Mouse (Mus musculus): ENCODE data around the gene Gabarap. TPM values are rescaled to one million over a fixed set of nuclear protein-coding genes. Genes with fewer than 3 reads are reported as not detected.

The Gabarap gene
- polyA plus RNA-seq, 1 experiment from 2014 or later: 280 TPM

GRCm38 (mm10) chr11:69966006-69966859 lies 24.7 kb upstream of the Gabarap start:
- Histone ChIP-seq H3K9ac (ENCODE audit: low read depth, low read length) (no peak overlapping the region), H3K27ac (ENCODE audit: low read length) (no peak overlapping the region), H3K4me1 (ENCODE audit: control insufficient read depth, low read depth, low read length) (peaks cover 14% of the 10 kb centered on the region), H3K4me3 (ENCODE audit: low read depth, low read length) (peak overlapping the region; percentile 44), H3K9me3 (replicated peaks; ENCODE audit: control insufficient read depth, low read length) (no peaks in the 10 kb centered on the region), H3K27me3 (ENCODE audit: control insufficient read depth, insufficient read depth, low read depth, low read length) (peaks cover 62% of the 10 kb centered on the region), H3K4me2 (ENCODE audit: low read depth, low read length) (peak overlapping the region; percentile 59), H3K36me3 (ENCODE audit: control insufficient read depth, insufficient read depth) (peaks cover 4% of the 10 kb centered on the region; the same call in 1 of the 2 replicates)
- 1% methylated on average over 58 of the region's 59 CpGs for WGBS (ENCODE audit: insufficient replicate concordance)
- ATAC-seq (ENCODE audit: low read depth): peak; percentile 64

GRCm38 (mm10) chr11:69966860-69967517 lies 24.0 kb upstream of the Gabarap start:
- WGBS (ENCODE audit: insufficient replicate concordance): 29% methylated on average over 17 of the region's 17 CpGs
- peaks cover 14% of the 10 kb centered on the region for H3K4me1 ChIP-seq (ENCODE audit: control insufficient read depth, low read depth, low read length)
- H3K9me3 ChIP-seq (replicated peaks; ENCODE audit: control insufficient read depth, low read length): no peaks in the 10 kb centered on the region
- peak overlapping the region; percentile 44 for H3K4me3 ChIP-seq (ENCODE audit: low read depth, low read length)
- H3K27ac ChIP-seq (ENCODE audit: low read length): no peak overlapping the region
- peaks cover 58% of the 10 kb centered on the region for H3K27me3 ChIP-seq (ENCODE audit: control insufficient read depth, insufficient read depth, low read depth, low read length)
- peak overlapping the region; percentile 59 for H3K4me2 ChIP-seq (ENCODE audit: low read depth, low read length)
- peaks cover 4% of the 10 kb centered on the region; the same call in 1 of the 2 replicates for H3K36me3 ChIP-seq (ENCODE audit: control insufficient read depth, insufficient read depth)
- H3K9ac ChIP-seq (ENCODE audit: low read depth, low read length): no peak overlapping the region
- ATAC-seq (ENCODE audit: low read depth): no peak

- Histone ChIP-seq H3K9me3 (replicated peaks; ENCODE audit: control insufficient read depth, low read length) (no peaks in the 10 kb centered on the region), H3K4me1 (ENCODE audit: control insufficient read depth, low read depth, low read length) (peaks cover 14% of the 10 kb centered on the region), H3K27ac (ENCODE audit: low read length) (no peak overlapping the region), H3K27me3 (ENCODE audit: control insufficient read depth, insufficient read depth, low read depth, low read length) (peaks cover 41% of the 10 kb centered on the region), H3K9ac (ENCODE audit: low read depth, low read length) (no peak overlapping the region), H3K36me3 (ENCODE audit: control insufficient read depth, insufficient read depth) (peaks cover 7% of the 10 kb centered on the region), H3K4me2 (ENCODE audit: low read depth, low read length) (no peak overlapping the region), H3K4me3 (ENCODE audit: low read depth, low read length) (no peak overlapping the region)
- WGBS (ENCODE audit: insufficient replicate concordance): 63% methylated on average over 4 of the region's 4 CpGs
- ATAC-seq (ENCODE audit: low read depth): no peak
Measured at GRCm38 (mm10) chr11:69968793-69969192, 22.1 kb upstream of the Gabarap start.

GRCm38 (mm10) chr11:69970222-69970621 lies 20.7 kb upstream of the Gabarap start:
- no peak for ATAC-seq (ENCODE audit: low read depth)
- Histone ChIP-seq H3K9ac (ENCODE audit: low read depth, low read length) (no peak overlapping the region), H3K27ac (ENCODE audit: low read length) (no peak overlapping the region)

GRCm38 (mm10) chr11:69970775-69971174 lies 20.2 kb upstream of the Gabarap start:
- 59% methylated on average over 3 of the region's 3 CpGs for WGBS (ENCODE audit: insufficient replicate concordance)
- Histone ChIP-seq H3K36me3 (ENCODE audit: control insufficient read depth, insufficient read depth) (peaks cover 15% of the 10 kb centered on the region), H3K9me3 (replicated peaks; ENCODE audit: control insufficient read depth, low read length) (no peaks in the 10 kb centered on the region), H3K9ac (ENCODE audit: low read depth, low read length) (no peak overlapping the region), H3K4me3 (ENCODE audit: low read depth, low read length) (no peak overlapping the region), H3K4me2 (ENCODE audit: low read depth, low read length) (no peak overlapping the region), H3K27me3 (ENCODE audit: control insufficient read depth, insufficient read depth, low read depth, low read length) (peaks cover 21% of the 10 kb centered on the region), H3K27ac (ENCODE audit: low read length) (no peak overlapping the region), H3K4me1 (ENCODE audit: control insufficient read depth, low read depth, low read length) (peaks cover 10% of the 10 kb centered on the region)
- ATAC-seq (ENCODE audit: low read depth): no peak

More at GRCm38 (mm10) chr11:69970222-69970621, 20.7 kb upstream of the Gabarap start:
- no peaks in the 10 kb centered on the region for H3K9me3 ChIP-seq (replicated peaks; ENCODE audit: control insufficient read depth, low read length)
- H3K4me2 ChIP-seq (ENCODE audit: low read depth, low read length): no peak overlapping the region
- H3K4me3 ChIP-seq (ENCODE audit: low read depth, low read length): no peak overlapping the region
- peaks cover 27% of the 10 kb centered on the region for H3K27me3 ChIP-seq (ENCODE audit: control insufficient read depth, insufficient read depth, low read depth, low read length)
- 79% methylated on average over 6 of the region's 6 CpGs for WGBS (ENCODE audit: insufficient replicate concordance)
- peaks cover 13% of the 10 kb centered on the region for H3K4me1 ChIP-seq (ENCODE audit: control insufficient read depth, low read depth, low read length)
- peaks cover 12% of the 10 kb centered on the region for H3K36me3 ChIP-seq (ENCODE audit: control insufficient read depth, insufficient read depth)

- H3K9ac ChIP-seq (ENCODE audit: low read depth, low read length): no peak overlapping the region
- no peak for ATAC-seq (ENCODE audit: low read depth)
- no peak overlapping the region for H3K4me3 ChIP-seq (ENCODE audit: low read depth, low read length)
- H3K9me3 ChIP-seq (replicated peaks; ENCODE audit: control insufficient read depth, low read length): no peaks in the 10 kb centered on the region
- H3K27ac ChIP-seq (ENCODE audit: low read length): no peak overlapping the region
- WGBS (ENCODE audit: insufficient replicate concordance): 79% methylated on average over 2 of the region's 2 CpGs
- H3K4me2 ChIP-seq (ENCODE audit: low read depth, low read length): no peak overlapping the region
- peaks cover 13% of the 10 kb centered on the region for H3K36me3 ChIP-seq (ENCODE audit: control insufficient read depth, insufficient read depth)
- H3K27me3 ChIP-seq (ENCODE audit: control insufficient read depth, insufficient read depth, low read depth, low read length): no peaks in the 10 kb centered on the region
- H3K4me1 ChIP-seq (ENCODE audit: control insufficient read depth, low read depth, low read length): peaks cover 7% of the 10 kb centered on the region
Measured at GRCm38 (mm10) chr11:69974907-69975306, 16.0 kb upstream of the Gabarap start.

- Histone ChIP-seq H3K27ac (ENCODE audit: low read length) (no peak overlapping the region), H3K4me1 (ENCODE audit: control insufficient read depth, low read depth, low read length) (peaks cover 7% of the 10 kb centered on the region), H3K36me3 (ENCODE audit: control insufficient read depth, insufficient read depth) (peaks cover 13% of the 10 kb centered on the region), H3K4me2 (ENCODE audit: low read depth, low read length) (no peak overlapping the region), H3K4me3 (ENCODE audit: low read depth, low read length) (no peak overlapping the region), H3K9ac (ENCODE audit: low read depth, low read length) (no peak overlapping the region), H3K27me3 (ENCODE audit: control insufficient read depth, insufficient read depth, low read depth, low read length) (no peaks in the 10 kb centered on the region), H3K9me3 (replicated peaks; ENCODE audit: control insufficient read depth, low read length) (no peaks in the 10 kb centered on the region)
- no peak for ATAC-seq (ENCODE audit: low read depth)
- WGBS (ENCODE audit: insufficient replicate concordance): 70% methylated on average over 4 of the region's 4 CpGs
Measured at GRCm38 (mm10) chr11:69976271-69976670, 14.7 kb upstream of the Gabarap start.

- Histone ChIP-seq H3K4me2 (ENCODE audit: low read depth, low read length) (peak overlapping the region; percentile 87), H3K27me3 (ENCODE audit: control insufficient read depth, insufficient read depth, low read depth, low read length) (no peaks in the 10 kb centered on the region), H3K9me3 (replicated peaks; ENCODE audit: control insufficient read depth, low read length) (no peaks in the 10 kb centered on the region), H3K4me1 (ENCODE audit: control insufficient read depth, low read depth, low read length) (peaks cover 25% of the 10 kb centered on the region), H3K27ac (ENCODE audit: low read length) (peak overlapping the region; percentile 97), H3K4me3 (ENCODE audit: low read depth, low read length) (peak overlapping the region; percentile 81), H3K36me3 (ENCODE audit: control insufficient read depth, insufficient read depth) (peaks cover 15% of the 10 kb centered on the region), H3K9ac (ENCODE audit: low read depth, low read length) (peak overlapping the region; percentile 96)
- ATAC-seq (ENCODE audit: low read depth): peak; percentile 23
- WGBS (ENCODE audit: insufficient replicate concordance): 2% methylated on average over 16 of the region's 16 CpGs
Measured at GRCm38 (mm10) chr11:69979827-69980195, 11.1 kb upstream of the Gabarap start.

Data from liver, embryonic 16.5 days (tissue).